In the genomic region with DNA sequence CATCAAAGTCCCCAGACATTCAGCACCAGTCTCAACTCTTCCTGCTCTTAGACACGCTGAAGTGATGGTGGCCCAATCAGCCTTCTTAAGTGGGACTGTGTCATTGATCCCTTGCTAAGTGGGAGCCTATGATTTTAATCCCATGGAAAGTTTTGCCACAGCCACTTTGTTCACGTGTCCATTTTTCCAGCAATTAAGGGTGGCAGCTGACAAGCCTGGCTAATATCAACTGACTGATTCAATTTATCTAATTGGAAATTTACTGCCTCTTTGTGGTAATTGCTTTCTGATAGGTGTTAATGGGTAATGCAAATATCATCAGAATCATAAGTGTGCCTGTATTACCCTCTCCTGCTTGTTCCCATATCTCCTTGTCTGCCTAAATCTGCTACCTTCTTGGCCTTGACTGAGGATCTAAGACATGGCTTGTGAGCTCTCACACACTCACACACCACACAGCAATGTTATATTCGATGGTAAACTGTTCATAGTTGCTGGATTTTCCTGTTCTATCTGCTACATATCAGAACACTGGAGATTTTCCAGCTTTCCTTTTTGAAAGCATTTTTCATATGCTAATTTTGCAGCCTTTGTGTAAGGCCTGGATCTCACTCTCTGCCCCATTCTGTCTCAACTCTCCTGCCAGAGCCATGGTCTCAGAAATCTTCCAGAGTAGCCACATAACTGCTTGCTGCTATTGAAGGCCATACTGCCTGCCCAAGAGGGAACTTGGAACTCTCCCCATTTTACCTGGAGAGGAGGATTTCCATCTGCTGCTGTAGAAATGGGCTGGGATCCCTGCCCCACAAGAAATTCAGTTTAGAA, we compare ENCODE assay signal across 20 mouse cellular contexts.
DNase-seq lines count a peak whose midpoint lies in the region; ATAC-seq and TF ChIP-seq lines count a peak whose summit lies in the region.
"Had no signal": no experiment of that assay in that cellular context is flagged by ENCODE, and none has a peak within 500 bp of the region (broad histone marks: within the 10 kb centered on the region; RNA-seq: fewer than 3 reads in every experiment).

No protein-coding gene starts in this region.

- H3K27me3 ChIP-seq in forebrain, embryonic 11.5 days (ENCODE audit: control insufficient read depth, insufficient read depth, low read length), result no peaks in the 10 kb centered on the region
- H3K27me3 ChIP-seq in forebrain, embryonic 10.5 days (ENCODE audit: poor library complexity, severe bottlenecking), result no peaks in the 10 kb centered on the region
- H3K27me3 ChIP-seq in hindbrain, postnatal 0 days (ENCODE audit: insufficient read depth, low read length), result no peaks in the 10 kb centered on the region

- H3K27ac ChIP-seq in forebrain, embryonic 11.5 days (ENCODE audit: low read depth, low read length), result no peak overlapping the region
- no peak overlapping the region for H3K27ac ChIP-seq in forebrain, embryonic 10.5 days
- H3K27ac ChIP-seq in hindbrain, postnatal 0 days, result no peak overlapping the region
- H3K27ac ChIP-seq: heart, embryonic 10.5 days; macrophage had no signal

- TF ChIP-seq CTCF in hindbrain, postnatal 0 days (IDR thresholded peaks at IDR 0.05; ENCODE audit: low read depth), result no peak

- peak; percentile 66 for ATAC-seq in forebrain, embryonic 11.5 days (replicated peaks; ENCODE audit: low FRiP score)
- ATAC-seq in cerebellum, adult (ENCODE audit: insufficient number of reproducible peaks, low FRiP score, low TSS enrichment), result peak; percentile 91
- no peak for ATAC-seq in hindbrain, postnatal 0 days
- ATAC-seq: intestine, embryonic 16.5 days had no signal

- H3K9ac ChIP-seq in forebrain, embryonic 11.5 days (ENCODE audit: low read length), result no peak overlapping the region
- no peak overlapping the region for H3K9ac ChIP-seq in hindbrain, postnatal 0 days (replicated peaks; ENCODE audit: low read length)

- no peak overlapping the region for H3K4me2 ChIP-seq in forebrain, embryonic 11.5 days (ENCODE audit: low read depth, low read length, severe bottlenecking)
- H3K4me2 ChIP-seq in hindbrain, postnatal 0 days (ENCODE audit: low read depth, low read length), result no peak overlapping the region

- DNase-seq in forebrain, embryonic 11.5 days (ENCODE audit: low spot score), result no peak
- no peak for DNase-seq in forebrain, embryonic 10.5 days (ENCODE audit: extremely low spot score, low spot score)
- peak; percentile 65 to 83 for DNase-seq in cerebellum, postnatal 14 days
- peak; percentile 20 for DNase-seq in hindbrain, postnatal 0 days (ENCODE audit: low spot score)
- DNase-seq in urinary bladder, postnatal 14 days (ENCODE audit: low spot score), result no peak
- no peak for DNase-seq in layer of hippocampus, adult 9-11 months
- no peak for DNase-seq in adrenal gland, postnatal 14 days
- DNase-seq: adrenal gland, postnatal 36 days; gastrocnemius, postnatal 10 days; heart, postnatal 14 days; kidney, postnatal 14 days; liver; lung, adult 18-20 months; right cerebral cortex, postnatal 14 days; thymus, postnatal 25 days had no signal

- H3K36me3 ChIP-seq in forebrain, embryonic 11.5 days (ENCODE audit: control insufficient read depth, insufficient read depth, low read length), result no peaks in the 10 kb centered on the region
- no peaks in the 10 kb centered on the region for H3K36me3 ChIP-seq in forebrain, embryonic 10.5 days (replicated peaks)
- H3K36me3 ChIP-seq in hindbrain, postnatal 0 days (ENCODE audit: insufficient read depth, low read length), result no peaks in the 10 kb centered on the region
- H3K36me3 ChIP-seq: heart, embryonic 10.5 days had no signal

- no peaks in the 10 kb centered on the region for H3K9me3 ChIP-seq in forebrain, embryonic 11.5 days (ENCODE audit: control insufficient read depth, low read length)
- no peaks in the 10 kb centered on the region for H3K9me3 ChIP-seq in forebrain, embryonic 10.5 days
- no peaks in the 10 kb centered on the region for H3K9me3 ChIP-seq in hindbrain, postnatal 0 days (ENCODE audit: low read length)
- H3K9me3 ChIP-seq: heart, embryonic 10.5 days had no signal

- no peak overlapping the region for H3K4me3 ChIP-seq in forebrain, embryonic 11.5 days (ENCODE audit: low read depth, low read length)
- no peak overlapping the region for H3K4me3 ChIP-seq in forebrain, embryonic 10.5 days
- H3K4me3 ChIP-seq in hindbrain, postnatal 0 days (ENCODE audit: low read length), result no peak overlapping the region
- H3K4me3 ChIP-seq: heart, embryonic 10.5 days; myocyte had no signal

- no peaks in the 10 kb centered on the region for H3K4me1 ChIP-seq in forebrain, embryonic 11.5 days (replicated peaks; ENCODE audit: control insufficient read depth, insufficient read depth, low read length)
- H3K4me1 ChIP-seq in forebrain, embryonic 10.5 days, result peaks cover 6% of the 10 kb centered on the region; the same call in 1 of the 2 replicates
- no peaks in the 10 kb centered on the region for H3K4me1 ChIP-seq in hindbrain, postnatal 0 days (ENCODE audit: insufficient read depth, low read length)

- 49% methylated on average over 3 of the region's 3 CpGs for WGBS in forebrain, embryonic 11.5 days
- WGBS in forebrain, embryonic 10.5 days, result 84% methylated on average over 3 of the region's 3 CpGs
- WGBS in hindbrain, postnatal 0 days, result 47% methylated on average over 3 of the region's 3 CpGs

Comparison
In these comparisons a context has a peak if more than half of its experiments do, and no peak if none do; other contexts are left out.
1. DNase-seq: peak in cerebellum, postnatal 14 days (2 of 2) and hindbrain, postnatal 0 days (single experiment); none in forebrain, embryonic 11.5 days (single experiment), forebrain, embryonic 10.5 days (single experiment), urinary bladder, postnatal 14 days (single experiment), layer of hippocampus, adult 9-11 months (single experiment) and adrenal gland, postnatal 14 days (single experiment).